In genomic region chr6:55163046-55163584, GRCm38 (mm10) we compare ENCODE assay signal across 28 mouse cellular contexts. TPM values are rescaled to one million over a fixed set of nuclear protein-coding genes. Genes with fewer than 3 reads are reported as not detected.
A peak's percentile ranks its signal among the peaks of the same experiment; 100 is the strongest.
DNase-seq lines count a peak whose midpoint lies in the region; ATAC-seq lines count a peak whose summit lies in the region.
"Had no signal": no experiment of that assay in that cellular context is flagged by ENCODE, and none has a peak within 500 bp of the region (broad histone marks: within the 10 kb centered on the region; RNA-seq: fewer than 3 reads in every experiment).

No protein-coding gene starts in this region.

- 57% methylated on average over 8 of the region's 8 CpGs for WGBS in hindbrain, embryonic 11.5 days
- WGBS in hindbrain, embryonic 13.5 days = 39% methylated on average over 8 of the region's 8 CpGs
- WGBS in neural tube, embryonic 12.5 days = 35% methylated on average over 8 of the region's 8 CpGs
- WGBS in neural tube, embryonic 15.5 days = 32% methylated on average over 8 of the region's 8 CpGs

- no peak overlapping the region for H3K4me2 ChIP-seq in hindbrain, embryonic 11.5 days (replicated peaks; ENCODE audit: low read depth, low read length)
- H3K4me2 ChIP-seq in hindbrain, embryonic 13.5 days = no peak overlapping the region
- H3K4me2 ChIP-seq in neural tube, embryonic 12.5 days (replicated peaks) = no peak overlapping the region
- H3K4me2 ChIP-seq in neural tube, embryonic 15.5 days = no peak overlapping the region
- H3K4me2 ChIP-seq: embryonic facial prominence, embryonic 13.5 days; forebrain, embryonic 12.5 days; forebrain, embryonic 15.5 days; heart, embryonic 12.5 days; heart, embryonic 15.5 days had no signal

- H3K27me3 ChIP-seq in hindbrain, embryonic 11.5 days (ENCODE audit: control insufficient read depth, insufficient read depth, low read length) = peaks cover 54% of the 10 kb centered on the region
- H3K27me3 ChIP-seq in hindbrain, embryonic 13.5 days = peaks cover 92% of the 10 kb centered on the region
- H3K27me3 ChIP-seq in neural tube, embryonic 12.5 days (replicated peaks) = peaks cover 86% of the 10 kb centered on the region
- peaks cover 77% of the 10 kb centered on the region for H3K27me3 ChIP-seq in neural tube, embryonic 15.5 days (replicated peaks)
- H3K27me3 ChIP-seq: embryonic facial prominence, embryonic 13.5 days; forebrain, embryonic 15.5 days had no signal

- no peaks in the 10 kb centered on the region for H3K9me3 ChIP-seq in hindbrain, embryonic 11.5 days (ENCODE audit: control insufficient read depth, low read length)
- H3K9me3 ChIP-seq in hindbrain, embryonic 13.5 days = no peaks in the 10 kb centered on the region
- no peaks in the 10 kb centered on the region for H3K9me3 ChIP-seq in neural tube, embryonic 12.5 days
- H3K9me3 ChIP-seq in neural tube, embryonic 15.5 days (replicated peaks) = no peaks in the 10 kb centered on the region
- H3K9me3 ChIP-seq: embryonic facial prominence, embryonic 10.5 days; embryonic facial prominence, embryonic 13.5 days; forebrain, embryonic 12.5 days; forebrain, embryonic 15.5 days; G1E; heart, embryonic 12.5 days; heart, embryonic 15.5 days; hindbrain, embryonic 10.5 days had no signal

- H3K36me3 ChIP-seq in hindbrain, embryonic 11.5 days (ENCODE audit: control insufficient read depth, insufficient read depth, low read length) = no peaks in the 10 kb centered on the region
- no peaks in the 10 kb centered on the region for H3K36me3 ChIP-seq in hindbrain, embryonic 13.5 days
- no peaks in the 10 kb centered on the region for H3K36me3 ChIP-seq in neural tube, embryonic 12.5 days
- H3K36me3 ChIP-seq in neural tube, embryonic 15.5 days = no peaks in the 10 kb centered on the region
- H3K36me3 ChIP-seq: embryonic facial prominence, embryonic 10.5 days; embryonic facial prominence, embryonic 13.5 days; forebrain, embryonic 12.5 days; forebrain, embryonic 15.5 days; G1E; heart, embryonic 12.5 days; heart, embryonic 15.5 days; hindbrain, embryonic 10.5 days had no signal

- no peak overlapping the region for H3K9ac ChIP-seq in hindbrain, embryonic 11.5 days (ENCODE audit: low read depth, low read length)
- H3K9ac ChIP-seq in hindbrain, embryonic 13.5 days = no peak overlapping the region
- no peak overlapping the region for H3K9ac ChIP-seq in neural tube, embryonic 12.5 days
- H3K9ac ChIP-seq in neural tube, embryonic 15.5 days (replicated peaks) = no peak overlapping the region
- H3K9ac ChIP-seq: embryonic facial prominence, embryonic 13.5 days; forebrain, embryonic 12.5 days; forebrain, embryonic 15.5 days; heart, embryonic 12.5 days; heart, embryonic 15.5 days had no signal

- peak; percentile 18 for DNase-seq in hindbrain, embryonic 11.5 days (ENCODE audit: low spot score)
- peak; percentile 55 for DNase-seq in retina, postnatal 1 day
- DNase-seq: adrenal gland, adult 8-10 months; adrenal gland, postnatal 36 days; B cell, adult 2 months; cerebellum, adult 18-20 months; cerebellum, adult 9-10 months; cerebellum, postnatal 14 days; gastrocnemius, postnatal 25 days; heart, adult 18-20 months; heart, postnatal 10 days; heart, postnatal 36 days had no signal

- ATAC-seq in hindbrain, embryonic 11.5 days (ENCODE audit: low FRiP score) = peak; percentile 63; the same call in 1 of the 2 replicates
- ATAC-seq in hindbrain, embryonic 13.5 days (ENCODE audit: low FRiP score) = no peak
- peak; percentile 78 for ATAC-seq in neural tube, embryonic 12.5 days (ENCODE audit: low FRiP score, low read depth)
- ATAC-seq in neural tube, embryonic 15.5 days (ENCODE audit: low FRiP score) = no peak
- no peak for ATAC-seq in activated CD4-positive, CD25-positive, alpha-beta regulatory T cell, adult 4 months
- ATAC-seq: forebrain, embryonic 15.5 days; hindbrain, postnatal 0 days; inflammation-experienced regulatory T-cells, adult 6 months; intestine, embryonic 16.5 days had no signal

- H3K4me1 ChIP-seq in hindbrain, embryonic 11.5 days (replicated peaks; ENCODE audit: control insufficient read depth, insufficient read depth, low read length) = no peaks in the 10 kb centered on the region
- no peaks in the 10 kb centered on the region for H3K4me1 ChIP-seq in hindbrain, embryonic 13.5 days (replicated peaks)
- no peaks in the 10 kb centered on the region for H3K4me1 ChIP-seq in neural tube, embryonic 12.5 days
- no peaks in the 10 kb centered on the region for H3K4me1 ChIP-seq in neural tube, embryonic 15.5 days
- H3K4me1 ChIP-seq: embryonic facial prominence, embryonic 13.5 days; forebrain, embryonic 12.5 days; forebrain, embryonic 15.5 days; heart, embryonic 12.5 days; heart, embryonic 15.5 days; hindbrain, embryonic 10.5 days had no signal

- H3K27ac ChIP-seq in hindbrain, embryonic 11.5 days (ENCODE audit: low read depth, low read length) = no peak overlapping the region
- H3K27ac ChIP-seq in hindbrain, embryonic 13.5 days = no peak overlapping the region
- H3K27ac ChIP-seq in neural tube, embryonic 12.5 days = no peak overlapping the region
- H3K27ac ChIP-seq in neural tube, embryonic 15.5 days (replicated peaks) = no peak overlapping the region
- H3K27ac ChIP-seq: embryonic facial prominence, embryonic 10.5 days; embryonic facial prominence, embryonic 13.5 days; forebrain, embryonic 12.5 days; forebrain, embryonic 15.5 days; heart, embryonic 15.5 days; hindbrain, embryonic 10.5 days; hindbrain, postnatal 0 days had no signal

- no peak overlapping the region for H3K4me3 ChIP-seq in hindbrain, embryonic 11.5 days (ENCODE audit: low read depth, low read length)
- no peak overlapping the region for H3K4me3 ChIP-seq in hindbrain, embryonic 13.5 days
- H3K4me3 ChIP-seq in neural tube, embryonic 12.5 days = no peak overlapping the region
- no peak overlapping the region for H3K4me3 ChIP-seq in neural tube, embryonic 15.5 days (replicated peaks)
- H3K4me3 ChIP-seq: embryonic facial prominence, embryonic 10.5 days; embryonic facial prominence, embryonic 13.5 days; erythroblast, embryonic 14.5 days; forebrain, embryonic 12.5 days; forebrain, embryonic 15.5 days; heart, embryonic 12.5 days; heart, embryonic 15.5 days; hindbrain, embryonic 10.5 days had no signal

RNA-seq across cellular contexts. Expression of gene Inmt, which starts 11.7 kb away (rescaled TPM):
- 0.28 TPM in 1 of 2 replicates, not detected in the other for polyA plus RNA-seq in hindbrain, embryonic 11.5 days (2014; fragmentation: Nextera tagmentation; extraction: Ambion mirVana)
- not detected in 2 replicates for polyA plus RNA-seq in hindbrain, embryonic 13.5 days (2015; fragmentation: Nextera tagmentation; extraction: Ambion mirVana)
- not detected in 2 replicates for polyA plus RNA-seq in neural tube, embryonic 12.5 days (2016; fragmentation: Nextera tagmentation; extraction: Ambion mirVana)
- not detected in 2 replicates for polyA plus RNA-seq in neural tube, embryonic 15.5 days (2015; fragmentation: Nextera tagmentation; extraction: Ambion mirVana)
- polyA plus RNA-seq in activated CD4-positive, CD25-positive, alpha-beta regulatory T cell, adult 4 months (2017; shearing (Covaris generic)) = not detected
- polyA plus RNA-seq: erythroblast, embryonic 14.5 days; forebrain, embryonic 15.5 days; G1E; heart, embryonic 12.5 days; heart, embryonic 15.5 days; hindbrain, postnatal 0 days; inflammation-experienced regulatory T-cells, adult 6 months had no signal

RNA-seq across cellular contexts. Expression of gene Crhr2, which starts 30.3 kb away (rescaled TPM):
- 0.15 and 0.31 TPM in 2 replicates for polyA plus RNA-seq in hindbrain, embryonic 11.5 days (2014; fragmentation: Nextera tagmentation; extraction: Ambion mirVana)
- 0.39 and 0.48 TPM in 2 replicates for polyA plus RNA-seq in hindbrain, embryonic 13.5 days (2015; fragmentation: Nextera tagmentation; extraction: Ambion mirVana)
- 0.47 and 0.66 TPM in 2 replicates for polyA plus RNA-seq in neural tube, embryonic 12.5 days (2016; fragmentation: Nextera tagmentation; extraction: Ambion mirVana)
- polyA plus RNA-seq in neural tube, embryonic 15.5 days (2015; fragmentation: Nextera tagmentation; extraction: Ambion mirVana) = 1.3 and 1.5 TPM in 2 replicates
- not detected for polyA plus RNA-seq in activated CD4-positive, CD25-positive, alpha-beta regulatory T cell, adult 4 months (2017; shearing (Covaris generic))
- polyA plus RNA-seq: embryonic facial prominence, embryonic 13.5 days; erythroblast, embryonic 14.5 days; G1E; inflammation-experienced regulatory T-cells, adult 6 months had no signal

RNA-seq across cellular contexts. Expression of gene Mindy4, which starts 40.1 kb away (rescaled TPM):
- 11.9 and 12.6 TPM in 2 replicates for polyA plus RNA-seq in hindbrain, embryonic 11.5 days (2014; fragmentation: Nextera tagmentation; extraction: Ambion mirVana)
- polyA plus RNA-seq in hindbrain, embryonic 13.5 days (2015; fragmentation: Nextera tagmentation; extraction: Ambion mirVana) = 10.7 and 10.9 TPM in 2 replicates
- polyA plus RNA-seq in neural tube, embryonic 12.5 days (2016; fragmentation: Nextera tagmentation; extraction: Ambion mirVana) = 8.8 and 11.7 TPM in 2 replicates
- 10.3 and 10.7 TPM in 2 replicates for polyA plus RNA-seq in neural tube, embryonic 15.5 days (2015; fragmentation: Nextera tagmentation; extraction: Ambion mirVana)
- polyA plus RNA-seq in activated CD4-positive, CD25-positive, alpha-beta regulatory T cell, adult 4 months (2017; shearing (Covaris generic)) = under 1 TPM in 1 of 2 experiments, not detected in 1; 0.19 TPM
- polyA plus RNA-seq: G1E; inflammation-experienced regulatory T-cells, adult 6 months had no signal

Comparison
In these comparisons a context has a peak if more than half of its experiments do, and no peak if none do; other contexts are left out.
1. ATAC-seq: peak in hindbrain, embryonic 11.5 days (single experiment) and neural tube, embryonic 12.5 days (single experiment); none in hindbrain, embryonic 13.5 days (single experiment), neural tube, embryonic 15.5 days (single experiment) and activated CD4-positive, CD25-positive, alpha-beta regulatory T cell, adult 4 months (single experiment).